Mouse (Mus musculus) bone marrow, adult 2 months (tissue): ENCODE data around the gene Gpr137. TPM values are rescaled to one million over a fixed set of nuclear protein-coding genes. Genes with fewer than 3 reads are reported as not detected.

Experiments
- H3K27ac ChIP-seq: fragments of 200-500 bp; 2 replicates; pipeline ENCODE4 v1.5.1; 2012; ENCODE audit warnings: low read depth, mild to moderate bottlenecking, control low read depth, inconsistent platforms, low read length; ENCODE audit not compliant: control insufficient read depth, poor library complexity, insufficient read depth
- H3K4me1 ChIP-seq: fragments of 200-500 bp; 2 replicates; pipeline ENCODE4 v1.6.1; 2011; ENCODE audit warnings: low read length; ENCODE audit not compliant: control insufficient read depth, insufficient read depth
- H3K4me3 ChIP-seq: fragments of 200-500 bp; replicated peaks from 2 replicates; pipeline ENCODE3; 2011; ENCODE audit warnings: mild to moderate bottlenecking, low read depth, low read length, control low read depth; ENCODE audit not compliant: control insufficient read depth
- CTCF ChIP-seq: fragments of 200-500 bp; IDR thresholded peaks from 2 replicates; pipeline ENCODE4 v1.5.1; 2011; ENCODE audit warnings: low read length, control low read depth; ENCODE audit not compliant: control insufficient read depth, insufficient read depth
- POLR2A ChIP-seq: fragments of 200-500 bp; IDR thresholded peaks from 2 replicates; pipeline ENCODE4 v1.6.1; 2011; ENCODE audit warnings: low read depth, mild to moderate bottlenecking, control low read depth, low read length, borderline replicate concordance; ENCODE audit not compliant: control insufficient read depth
- WGBS: fragments of 180-500 bp; shearing (Covaris S2); methylation state at CpG from one replicate; pipeline ENCODE4 v1.1.7; 2018; 5-methylcytosine and 5-hydroxymethylcytosine counted together
- polyA plus RNA-seq: library from polyadenylated mRNA; stranded (reverse); fragments of >200 nt; gene quantifications from 2 replicates; pipeline ENCODE4 v1.2.4, GENCODE M21; 2011; ENCODE audit warnings: low replicate concordance; ENCODE audit not compliant: missing spikeins, insufficient read depth, insufficient read length

The Gpr137 gene
- polyA plus RNA-seq, 1 experiment, result 31.9 TPM

GRCm38 (mm10) chr19:6969665-6970381 is 27.5 kb upstream of the Gpr137 start:
- TF ChIP-seq CTCF (peak; percentile 69), POLR2A (peak; percentile 40; the same call in 1 of the 2 replicates)
- peak overlapping the region; percentile 72 for H3K4me3 ChIP-seq
- no peak overlapping the region for H3K27ac ChIP-seq
- H3K4me1 ChIP-seq, result peaks cover 1% of the 10 kb centered on the region; the same call in 1 of the 2 replicates
- WGBS, result 2% methylated on average over 53 of the region's 55 CpGs

DNA sequence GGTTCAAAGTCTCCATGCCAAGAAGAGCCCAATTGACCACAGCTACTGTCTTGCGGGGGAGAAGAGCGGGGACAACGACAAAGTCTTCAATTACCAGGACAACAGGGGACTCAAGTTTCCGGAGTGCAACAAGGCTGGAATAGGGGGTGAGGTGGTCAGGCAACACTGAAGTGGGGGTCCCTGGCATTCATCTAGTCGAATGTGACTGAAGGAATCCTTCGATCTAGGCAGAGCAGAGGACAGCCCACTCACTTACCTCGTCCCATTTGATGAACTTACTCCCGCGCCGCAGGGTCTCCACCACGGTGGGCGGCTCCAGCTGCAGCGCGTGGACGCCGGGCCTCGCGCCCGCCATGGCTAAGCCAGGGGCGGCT is 27.0 kb upstream of the Gpr137 start:
- H3K27ac ChIP-seq, result no peak overlapping the region
- H3K4me1 ChIP-seq, result peaks cover 1% of the 10 kb centered on the region; the same call in 1 of the 2 replicates
- WGBS, result 3% methylated on average over 20 of the region's 20 CpGs
- H3K4me3 ChIP-seq, result peak overlapping the region; percentile 72
- TF ChIP-seq CTCF, result no peak
- no peak for TF ChIP-seq POLR2A

DNA sequence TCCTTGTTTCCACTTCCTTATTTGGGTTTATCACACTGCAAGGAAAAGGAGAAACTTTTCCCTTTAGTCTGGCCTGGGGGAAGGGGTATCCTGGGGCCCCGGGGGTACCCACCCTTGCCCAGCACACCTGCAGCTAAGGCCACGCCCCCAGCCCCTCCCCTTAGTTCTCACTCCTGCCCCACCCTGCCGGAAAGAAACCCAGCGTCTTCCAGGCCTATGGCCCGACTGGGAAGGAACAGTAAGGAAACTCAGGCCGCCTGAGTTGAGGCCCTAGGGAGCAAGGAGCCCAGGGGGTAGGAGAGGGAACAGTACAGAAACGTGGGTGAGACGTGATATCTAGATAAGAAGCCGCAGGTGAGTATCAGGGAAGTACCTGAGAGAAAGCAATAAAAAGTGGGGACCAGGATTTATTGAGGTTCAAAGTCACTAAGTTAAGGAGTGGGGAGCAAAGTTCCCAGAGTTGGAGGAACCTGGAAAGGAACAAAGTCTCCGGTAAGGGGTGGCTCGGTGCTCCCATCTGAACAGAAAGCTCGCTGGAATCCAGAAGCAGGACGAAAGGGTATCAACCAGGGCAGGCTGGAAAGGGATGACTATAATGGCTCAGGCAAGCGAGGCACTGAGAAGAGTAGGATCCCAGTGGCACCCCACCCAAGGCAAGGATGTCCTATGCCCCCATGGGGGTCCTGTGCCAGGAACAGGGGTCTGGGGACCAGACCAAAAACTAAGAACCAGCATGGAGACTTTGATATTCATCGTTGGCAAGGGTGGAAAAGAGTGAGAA is 26.4 kb upstream of the Gpr137 start:
- TF ChIP-seq CTCF (no peak), POLR2A (no peak)
- Histone ChIP-seq H3K27ac (no peak overlapping the region), H3K4me3 (peak overlapping the region; percentile 72), H3K4me1 (peaks cover 1% of the 10 kb centered on the region; the same call in 1 of the 2 replicates)
- 12% methylated on average over 15 of the region's 15 CpGs for WGBS

DNA sequence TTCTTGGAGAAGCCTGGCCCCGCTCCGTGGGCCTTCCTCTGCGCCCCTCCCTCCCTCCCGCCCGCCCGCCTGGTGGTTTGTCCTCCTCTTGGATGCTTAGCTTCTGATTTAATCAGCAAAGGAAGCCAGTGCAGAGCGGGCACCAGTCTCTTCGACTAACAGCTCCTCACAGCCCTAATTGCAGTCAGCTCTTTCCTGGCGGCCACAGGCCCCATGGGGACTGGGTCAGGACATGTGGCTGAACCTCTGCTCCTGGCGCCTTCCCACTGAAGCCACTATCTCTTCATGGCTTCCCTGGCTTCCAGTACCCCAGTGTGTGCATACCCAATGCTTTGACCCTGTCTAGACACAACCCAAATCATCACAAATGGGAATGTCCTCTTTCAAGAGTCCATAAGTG is 14.2 kb upstream of the Gpr137 start:
- Histone ChIP-seq H3K27ac (no peak overlapping the region), H3K4me3 (no peak overlapping the region), H3K4me1 (peaks cover 2% of the 10 kb centered on the region; the same call in 1 of the 2 replicates)
- no peak for TF ChIP-seq CTCF
- no peak for TF ChIP-seq POLR2A
- WGBS, result 72% methylated on average over 10 of the region's 10 CpGs

GRCm38 (mm10) chr19:6955424-6955823 is 13.1 kb upstream of the Gpr137 start:
- no peak overlapping the region for H3K27ac ChIP-seq
- peaks cover 2% of the 10 kb centered on the region; the same call in 1 of the 2 replicates for H3K4me1 ChIP-seq
- TF ChIP-seq CTCF, result no peak
- TF ChIP-seq POLR2A, result no peak
- H3K4me3 ChIP-seq, result no peak overlapping the region
- 61% methylated on average over 7 of the region's 7 CpGs for WGBS

DNA sequence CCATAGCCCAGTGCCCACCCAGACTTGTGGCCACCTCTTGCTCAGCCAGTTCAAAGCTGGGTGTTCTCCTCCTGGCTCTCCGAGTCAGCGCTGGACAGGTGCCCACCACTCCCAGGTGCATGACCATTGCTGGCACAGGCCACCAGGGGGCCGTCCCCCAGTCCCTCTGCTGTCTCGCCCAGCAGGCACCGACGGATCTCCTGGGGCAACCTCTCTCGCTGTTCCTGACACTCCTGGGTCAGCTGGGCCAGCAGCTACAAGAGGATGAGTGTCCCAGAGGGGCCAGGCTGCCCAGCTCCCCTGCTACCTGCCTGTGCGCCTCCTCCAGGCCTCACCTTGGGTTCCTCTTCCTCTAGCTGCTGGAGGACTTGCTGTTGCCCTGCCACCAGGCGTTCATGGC is 11.8 kb upstream of the Gpr137 start:
- Histone ChIP-seq H3K4me1 (peaks cover 2% of the 10 kb centered on the region; the same call in 1 of the 2 replicates), H3K4me3 (no peak overlapping the region), H3K27ac (no peak overlapping the region)
- TF ChIP-seq POLR2A (no peak), CTCF (peak; percentile 49; the same call in 1 of the 2 replicates)
- 58% methylated on average over 9 of the region's 9 CpGs for WGBS

GRCm38 (mm10) chr19:6952712-6953037 is 10.4 kb upstream of the Gpr137 start:
- H3K4me3 ChIP-seq, result no peak overlapping the region
- WGBS, result 15% methylated on average over 3 of the region's 3 CpGs
- H3K27ac ChIP-seq, result peak overlapping the region; percentile 15; the same call in 1 of the 2 replicates
- H3K4me1 ChIP-seq, result peaks cover 2% of the 10 kb centered on the region; the same call in 1 of the 2 replicates
- no peak for TF ChIP-seq POLR2A
- TF ChIP-seq CTCF, result no peak

GRCm38 (mm10) chr19:6951994-6952711 is 9.9 kb upstream of the Gpr137 start:
- TF ChIP-seq CTCF, result no peak
- TF ChIP-seq POLR2A, result 0 out of 2 replicates have a peak, but pooled peaks have one; percentile 7
- H3K4me1 ChIP-seq, result peaks cover 2% of the 10 kb centered on the region; the same call in 1 of the 2 replicates
- peak overlapping the region; percentile 84 for H3K4me3 ChIP-seq
- 3% methylated on average over 31 of the region's 31 CpGs for WGBS
- H3K27ac ChIP-seq, result peak overlapping the region; percentile 85
